30 mouse cellular contexts compared by ENCODE assay signal in the genomic region with DNA sequence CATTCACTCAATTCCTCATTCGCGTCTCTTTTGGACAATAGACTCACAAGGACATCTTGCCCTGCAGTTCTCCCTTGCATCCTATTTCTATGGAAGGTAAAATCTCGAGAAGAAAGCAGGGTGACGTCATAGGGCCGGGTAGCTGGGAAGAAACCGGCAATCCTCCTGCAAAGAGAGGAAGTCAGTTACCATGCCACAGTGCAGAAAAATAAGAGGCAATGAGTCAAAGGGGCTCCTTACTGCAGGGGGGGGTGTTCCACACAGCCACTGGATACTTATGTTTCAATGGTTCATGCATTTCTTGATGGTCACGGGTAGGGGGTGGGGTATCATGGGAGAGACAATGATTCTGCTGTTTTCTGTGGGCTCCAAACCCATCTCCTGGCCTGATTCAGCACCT. TPM values are rescaled to one million over a fixed set of nuclear protein-coding genes. Genes with fewer than 3 reads are reported as not detected.
DNase-seq lines count a peak whose midpoint lies in the region; ATAC-seq and TF ChIP-seq lines count a peak whose summit lies in the region.
"Had no signal": no experiment of that assay in that cellular context is flagged by ENCODE, and none has a peak within 500 bp of the region (broad histone marks: within the 10 kb centered on the region; RNA-seq: fewer than 3 reads in every experiment).

No protein-coding gene starts in this region.

- peak; percentile 48 to 75 for ATAC-seq in hematopoietic stem cell, adult 5-6 weeks (replicated peaks in 1 of 2; ENCODE audit: insufficient read depth in 1 of 2, low FRiP score in 2 of 2, low TSS enrichment in 1 of 2, low read depth in 1 of 2, poor library complexity in 2 of 2, severe bottlenecking in 2 of 2)
- ATAC-seq: activated CD4-positive, CD25-positive, alpha-beta regulatory T cell, adult 4 months; CD4-positive, CD25-positive, alpha-beta regulatory T cell, adult 4 months; forebrain, embryonic 14.5 days; Patski had no signal

- DNase-seq in heart, adult 11 months = peak; percentile 55
- DNase-seq in heart, adult 9 months (ENCODE audit: low spot score in 2 of 2) = no peak
- peak; percentile 21 for DNase-seq in lung, postnatal 36 days
- no peak for DNase-seq in lung, adult 18-20 months
- peak; percentile 41 for DNase-seq in brain, embryonic 14.5 days (ENCODE audit: low read depth)
- no peak for DNase-seq in spleen, adult 18-20 months
- no peak for DNase-seq in layer of hippocampus, adult 8-10 months (ENCODE audit: low spot score in 2 of 2)
- DNase-seq: adrenal gland, adult 8-10 months; adrenal gland, postnatal 14 days; adrenal gland, postnatal 36 days; B cell, adult 2 months; cerebellum, adult 11 months; cerebellum, adult 18-20 months; cerebellum, adult 8-10 months; cerebellum, adult 9-11 months; cerebellum, postnatal 14 days; cerebellum, postnatal 36 days; embryo, embryonic 11 days had no signal

- no peak for TF ChIP-seq POLR2A in brain, embryonic 14.5 days (IDR thresholded peaks at IDR 0.05; ENCODE audit: borderline replicate concordance, extremely low read depth, insufficient read depth, insufficient read length, poor library complexity, severe bottlenecking)

- TF ChIP-seq CTCF in brain, embryonic 14.5 days (IDR thresholded peaks at IDR 0.05; ENCODE audit: borderline replicate concordance, extremely low read depth, insufficient read depth, insufficient read length) = no peak

RNA-seq across cellular contexts. Expression of gene Lrrc30, which starts 49.1 kb away (rescaled TPM):
- not detected in 2 replicates for polyA plus RNA-seq in brain, embryonic 14.5 days (2012; rRNA removed)
- not detected in 2 replicates for total RNA-seq in hematopoietic stem cell, adult 5-6 weeks (2017)
- total RNA-seq in layer of hippocampus, adult 8-10 months (2022) = not detected
- total RNA-seq: CH12.LX; common myeloid progenitor, adult 5-6 weeks; G1E had no signal
- polyA plus RNA-seq: activated CD4-positive, CD25-positive, alpha-beta regulatory T cell, adult 4 months; CD4-positive, CD25-positive, alpha-beta regulatory T cell, adult 4 months; embryonic facial prominence, embryonic 11.5 days; erythroblast, embryonic 14.5 days; forebrain, embryonic 10.5 days; forebrain, embryonic 12.5 days; forebrain, embryonic 14.5 days; G1E; Patski had no signal

Comparison
In these comparisons a context has a peak if more than half of its experiments do, and no peak if none do; other contexts are left out.
1. DNase-seq: peak in heart, adult 11 months (single experiment), lung, postnatal 36 days (single experiment) and brain, embryonic 14.5 days (single experiment); none in heart, adult 9 months (0 of 2), lung, adult 18-20 months (0 of 2), spleen, adult 18-20 months (0 of 2) and layer of hippocampus, adult 8-10 months (0 of 2).